Mouse (Mus musculus) kidney, postnatal 0 days (tissue): ENCODE measurements at regions not wholly inside any gene's neighbourhood (a gene's known extent, or its start where the extent isn't known, plus 50 kb on each side); places are given as distances from the start of the nearest gene placed in this dataset.

ENCODE experiments used
- ATAC-seq: fragments of 200-750 bp; cut with Nextera tagmentation; replicated peaks from 2 replicates; pipeline ENCODE4 v1.8.0; 2017; ENCODE audit warnings: low read depth, moderate number of reproducible peaks, moderate TSS enrichment, moderate library complexity; ENCODE audit not compliant: low FRiP score
- DNase-seq: peaks from one replicate; pipeline ENCODE4 v3.0.0-alpha.2; 2016; ENCODE audit warnings: low spot score
- H3K27ac ChIP-seq: fragments of 300-500 bp; sonication (generic); 2 replicates; pipeline ENCODE4 v1.5.1; 2014; ENCODE audit warnings: mild to moderate bottlenecking
- H3K27me3 ChIP-seq: fragments of 300-500 bp; sonication (generic); 2 replicates; pipeline ENCODE4 v1.6.1; 2014; ENCODE audit warnings: low read length, mixed read lengths; ENCODE audit not compliant: insufficient read depth
- H3K36me3 ChIP-seq: fragments of 300-500 bp; sonication (generic); 2 replicates; pipeline ENCODE4 v1.6.1; 2014; ENCODE audit warnings: low read length, mixed read lengths; ENCODE audit not compliant: insufficient read depth
- H3K4me1 ChIP-seq: fragments of 300-500 bp; sonication (generic); replicated peaks from 2 replicates; pipeline ENCODE4 v1.6.1; 2014; ENCODE audit warnings: antibody characterized with exemption, low read length, mixed read lengths; ENCODE audit not compliant: insufficient read depth
- H3K4me2 ChIP-seq: fragments of 300-500 bp; sonication (generic); 2 replicates; pipeline ENCODE4 v1.6.1; 2014; ENCODE audit warnings: mild to moderate bottlenecking, low read length, moderate library complexity, mixed read lengths
- H3K4me3 ChIP-seq: fragments of 300-500 bp; sonication (generic); replicated peaks from 2 replicates; pipeline ENCODE4 v1.5.1; 2014; ENCODE audit warnings: low read depth, low read length
- H3K9ac ChIP-seq: fragments of 300-500 bp; sonication (generic); 2 replicates; pipeline ENCODE4 v1.6.1; 2014; ENCODE audit warnings: low read depth, low read length
- H3K9me3 ChIP-seq: fragments of 300-500 bp; sonication (generic); replicated peaks from 2 replicates; pipeline ENCODE4 v1.6.1; 2016; ENCODE audit warnings: low read length, inconsistent platforms, mixed read lengths
- CTCF ChIP-seq: IDR thresholded peaks from 2 replicates; pipeline ENCODE4 v1.5.1; 2016; ENCODE audit warnings: antibody characterized with exemption, low read depth, mild to moderate bottlenecking, moderate library complexity
- WGBS: fragments of 180-500 bp; shearing (Covaris S2); extraction: QIAGEN DNeasy Blood & Tissue Kit; methylation state at CpG from one replicate; pipeline ENCODE4 v1.1.7; 2014; 5-methylcytosine and 5-hydroxymethylcytosine counted together

DNA sequence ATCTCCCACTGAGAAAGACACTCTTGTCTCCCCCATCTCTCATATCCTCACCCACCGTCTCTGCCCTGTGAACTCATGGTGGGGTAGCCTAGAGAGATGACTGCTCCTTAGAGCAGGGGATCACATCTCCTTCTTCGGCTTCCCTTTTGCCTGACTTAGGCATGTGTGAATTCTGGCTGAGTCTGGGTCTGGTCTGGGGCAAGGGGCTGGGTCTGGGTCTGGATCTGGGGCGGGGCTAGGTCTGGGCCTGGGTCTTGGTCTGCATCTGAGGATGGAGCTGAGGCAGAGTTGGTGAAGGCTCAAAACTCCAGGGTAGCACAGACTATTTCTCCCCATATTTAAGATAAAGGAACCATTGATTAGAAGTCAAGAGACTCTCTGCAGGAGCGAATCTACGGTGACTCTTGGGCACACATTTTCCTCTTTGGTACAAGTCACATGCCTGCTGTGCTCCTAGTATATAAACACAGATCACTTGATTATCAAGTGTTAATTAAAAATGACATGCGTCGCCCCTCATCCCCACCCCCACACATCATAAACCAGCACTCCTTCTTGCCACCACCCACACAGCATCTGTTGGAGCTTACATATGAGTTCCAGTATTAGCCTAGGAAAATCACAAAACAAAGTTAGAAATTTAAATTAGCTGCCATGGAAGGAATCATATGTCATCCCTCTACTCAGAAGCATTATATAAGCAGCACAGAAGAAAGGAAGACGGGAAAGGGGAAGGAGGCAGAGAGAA lies 126.2 kb downstream of the Gm10260 start:
- H3K9ac ChIP-seq = no peak overlapping the region
- H3K4me2 ChIP-seq = no peak overlapping the region
- H3K4me3 ChIP-seq = no peak overlapping the region
- no peaks in the 10 kb centered on the region for H3K27me3 ChIP-seq
- no peaks in the 10 kb centered on the region for H3K36me3 ChIP-seq
- H3K4me1 ChIP-seq = no peaks in the 10 kb centered on the region
- TF ChIP-seq CTCF = no peak
- no peak overlapping the region for H3K27ac ChIP-seq
- 81% methylated on average over 8 of the region's 8 CpGs for WGBS
- ATAC-seq (no peak), DNase-seq (no peak)
- H3K9me3 ChIP-seq = no peaks in the 10 kb centered on the region

DNA sequence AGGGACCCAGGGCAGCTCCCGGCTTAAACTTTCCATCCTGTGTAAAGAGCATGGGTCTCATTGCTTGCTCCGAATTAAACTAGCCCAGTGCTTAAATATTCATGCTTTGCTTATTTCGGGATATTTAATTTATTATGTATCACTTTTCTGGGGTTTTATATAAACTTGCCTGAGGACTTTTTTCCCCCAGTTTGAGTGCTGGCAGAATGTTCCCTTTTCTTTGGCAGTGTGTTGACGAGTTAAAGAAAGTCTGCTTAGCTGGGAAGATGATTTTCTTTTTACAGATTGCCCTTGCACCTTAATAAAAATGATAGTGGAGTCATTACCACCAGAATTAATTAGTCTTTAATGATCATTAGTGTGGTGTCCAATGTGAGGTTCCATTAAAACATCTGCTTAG lies 126.9 kb downstream of the Gm10260 start:
- Histone ChIP-seq H3K4me3 (no peak overlapping the region), H3K4me1 (no peaks in the 10 kb centered on the region), H3K9me3 (no peaks in the 10 kb centered on the region), H3K9ac (no peak overlapping the region), H3K27me3 (no peaks in the 10 kb centered on the region), H3K4me2 (no peak overlapping the region), H3K36me3 (no peaks in the 10 kb centered on the region), H3K27ac (no peak overlapping the region)
- ATAC-seq = no peak
- DNase-seq = no peak
- TF ChIP-seq CTCF = no peak
- WGBS = 88% methylated on average over 4 of the region's 4 CpGs

DNA sequence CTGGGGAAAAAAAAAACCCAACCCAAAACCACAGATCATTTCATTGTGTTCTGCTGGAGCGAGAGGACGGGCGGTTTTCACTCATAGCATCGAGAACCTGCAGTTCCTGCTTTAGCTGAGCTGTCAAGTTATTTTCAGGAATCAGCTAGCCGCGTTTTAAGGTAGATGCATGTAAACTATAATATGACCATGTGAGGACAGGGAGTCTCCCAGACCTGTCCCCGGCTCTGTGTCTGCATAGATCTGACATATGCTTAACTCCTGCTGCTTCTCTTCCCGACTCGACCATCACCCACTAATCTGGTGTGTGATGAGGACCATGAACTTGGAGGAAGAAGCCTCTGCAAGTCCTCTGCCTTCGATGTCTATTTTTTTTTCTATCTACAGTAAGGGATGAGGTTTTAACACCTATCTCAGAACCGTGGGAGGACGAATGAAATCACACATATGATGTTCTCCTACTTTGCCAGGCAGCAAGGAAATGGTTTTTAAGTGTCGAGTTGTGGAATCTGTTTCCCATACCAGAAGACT lies 128.5 kb downstream of the Gm10260 start:
- H3K4me1 ChIP-seq = no peaks in the 10 kb centered on the region
- no peak for DNase-seq
- whole genome bisulfite sequencing = 83% methylated on average over 13 of the region's 13 CpGs
- H3K9me3 ChIP-seq = no peaks in the 10 kb centered on the region
- H3K27ac ChIP-seq = no peak overlapping the region
- no peak overlapping the region for H3K9ac ChIP-seq
- no peak for ATAC-seq
- no peak for TF ChIP-seq CTCF
- no peak overlapping the region for H3K4me2 ChIP-seq
- no peak overlapping the region for H3K4me3 ChIP-seq
- no peaks in the 10 kb centered on the region for H3K27me3 ChIP-seq
- H3K36me3 ChIP-seq = no peaks in the 10 kb centered on the region

DNA sequence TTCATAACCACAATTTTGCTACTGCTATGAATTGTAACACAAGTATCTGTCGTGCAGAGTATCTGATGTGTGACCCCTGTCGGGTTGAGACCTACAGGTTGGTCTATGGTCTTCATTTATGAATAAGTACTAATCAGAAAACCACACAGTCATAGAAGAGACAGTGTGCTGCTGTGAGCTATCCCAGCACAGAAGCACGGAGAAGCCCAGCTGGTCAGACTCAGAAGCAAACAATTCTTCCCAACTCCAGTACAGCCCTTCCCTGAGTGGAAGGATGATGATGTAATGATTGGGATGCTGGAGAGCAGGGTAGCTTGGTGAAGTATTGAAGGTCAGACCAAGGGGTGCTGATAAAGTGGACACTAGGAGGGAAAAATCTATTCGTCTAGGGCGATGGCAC lies 129.5 kb downstream of the Gm10260 start:
- H3K4me2 ChIP-seq = no peak overlapping the region
- H3K27me3 ChIP-seq = no peaks in the 10 kb centered on the region
- no peak overlapping the region for H3K9ac ChIP-seq
- no peak for TF ChIP-seq CTCF
- H3K4me3 ChIP-seq = no peak overlapping the region
- H3K36me3 ChIP-seq = no peaks in the 10 kb centered on the region
- WGBS = 89% methylated on average over 5 of the region's 5 CpGs
- H3K4me1 ChIP-seq = no peaks in the 10 kb centered on the region
- ATAC-seq (no peak), DNase-seq (no peak)
- no peaks in the 10 kb centered on the region for H3K9me3 ChIP-seq
- no peak overlapping the region for H3K27ac ChIP-seq

DNA sequence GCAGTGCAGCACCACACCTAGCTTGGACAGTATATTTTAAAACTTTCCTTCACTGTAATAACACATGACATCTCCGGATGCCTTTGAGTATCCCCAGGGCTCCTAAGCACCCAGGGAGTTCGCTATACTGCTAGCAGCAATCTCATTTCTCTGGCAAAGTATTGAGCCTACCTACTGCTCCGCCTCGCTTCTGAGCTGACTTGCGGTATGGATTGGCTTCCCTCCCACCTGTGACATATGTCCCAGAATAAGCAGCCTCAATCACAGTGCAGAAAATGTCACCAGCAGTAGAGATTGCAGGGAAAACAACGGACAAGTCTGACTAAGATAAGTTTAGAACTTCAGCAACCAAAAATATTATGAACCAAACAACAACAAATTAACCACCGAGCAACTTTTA lies 131.8 kb downstream of the Gm10260 start:
- Histone ChIP-seq H3K4me3 (no peak overlapping the region), H3K9me3 (no peaks in the 10 kb centered on the region), H3K27me3 (no peaks in the 10 kb centered on the region), H3K36me3 (no peaks in the 10 kb centered on the region), H3K4me1 (no peaks in the 10 kb centered on the region), H3K9ac (no peak overlapping the region), H3K27ac (no peak overlapping the region), H3K4me2 (no peak overlapping the region)
- ATAC-seq (no peak), DNase-seq (no peak)
- 84% methylated on average over 7 of the region's 7 CpGs for WGBS
- TF ChIP-seq CTCF = no peak

DNA sequence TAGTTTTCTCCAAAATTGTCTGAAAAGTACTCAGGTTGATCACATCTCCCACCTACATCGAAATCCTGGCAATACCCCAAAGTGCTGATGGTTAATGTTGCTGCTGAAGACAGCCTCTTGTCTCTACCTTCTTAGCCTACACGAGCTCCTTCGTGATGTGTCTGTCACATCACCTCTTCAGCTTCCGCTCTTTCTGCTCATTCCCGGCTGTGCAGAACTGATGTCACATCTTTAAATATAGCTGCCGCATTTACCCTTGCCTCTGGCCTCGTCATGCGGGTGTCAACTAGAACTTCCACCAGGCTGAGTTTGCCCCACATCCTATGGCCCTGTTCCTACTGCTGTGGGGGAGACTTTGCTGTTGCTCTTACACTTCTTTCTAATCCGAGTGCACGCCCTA lies 133.2 kb downstream of the Gm10260 start:
- H3K27me3 ChIP-seq = no peaks in the 10 kb centered on the region
- no peaks in the 10 kb centered on the region for H3K4me1 ChIP-seq
- H3K9me3 ChIP-seq = no peaks in the 10 kb centered on the region
- H3K4me2 ChIP-seq = no peak overlapping the region
- no peak for ATAC-seq
- 79% methylated on average over 10 of the region's 10 CpGs for WGBS
- no peak overlapping the region for H3K4me3 ChIP-seq
- H3K9ac ChIP-seq = no peak overlapping the region
- no peak overlapping the region for H3K27ac ChIP-seq
- TF ChIP-seq CTCF = no peak
- no peaks in the 10 kb centered on the region for H3K36me3 ChIP-seq
- no peak for DNase-seq

DNA sequence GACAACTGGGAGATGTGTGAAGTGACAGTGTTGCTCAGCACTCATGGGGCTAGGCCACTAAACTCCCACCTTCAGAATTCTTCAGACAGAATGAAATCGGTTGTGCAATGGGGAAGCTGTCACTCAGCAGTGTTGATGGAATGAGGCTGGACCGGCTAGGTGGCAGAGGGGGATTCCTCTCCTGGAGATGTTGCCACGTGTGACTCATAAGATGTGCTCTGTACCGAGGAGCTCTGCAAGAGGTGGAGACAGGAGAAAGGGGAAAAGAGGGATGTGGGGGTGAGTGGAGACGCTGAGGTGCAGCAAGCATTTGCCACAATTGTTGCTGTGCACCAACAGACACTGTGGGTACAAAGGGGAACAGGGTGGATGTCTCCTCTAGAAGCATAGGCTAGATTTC lies 133.6 kb downstream of the Gm10260 start:
- no peak overlapping the region for H3K9ac ChIP-seq
- H3K4me1 ChIP-seq = no peaks in the 10 kb centered on the region
- no peaks in the 10 kb centered on the region for H3K9me3 ChIP-seq
- no peak overlapping the region for H3K4me2 ChIP-seq
- no peak for DNase-seq
- 55% methylated on average over 5 of the region's 5 CpGs for WGBS
- ATAC-seq = no peak
- no peaks in the 10 kb centered on the region for H3K27me3 ChIP-seq
- TF ChIP-seq CTCF = no peak
- H3K36me3 ChIP-seq = no peaks in the 10 kb centered on the region
- H3K4me3 ChIP-seq = no peak overlapping the region
- H3K27ac ChIP-seq = no peak overlapping the region
